Mouse (Mus musculus): Measurements from ENCODE around the gene Tspan11. TPM values are rescaled to one million over a fixed set of nuclear protein-coding genes. Genes with fewer than 3 reads are reported as not detected.
A peak's percentile ranks its signal among the peaks of the same experiment; 100 is the strongest.

The Tspan11 gene
- total and polyA plus RNA-seq, 2 experiments from 2014 or later: 3.6 to 5.6 TPM

- no peak for TF ChIP-seq CTCF (IDR thresholded peaks at IDR 0.05; ENCODE audit: low read depth)
- no peak for ATAC-seq
- 49% methylated on average over 9 of the region's 9 CpGs for WGBS
- Histone ChIP-seq H3K27ac (no peak overlapping the region), H3K4me3 (ENCODE audit: low read length) (no peak overlapping the region), H3K27me3 (ENCODE audit: insufficient read depth, low read length) (no peaks in the 10 kb centered on the region), H3K4me1 (ENCODE audit: insufficient read depth, low read length) (0 out of 2 replicates have a peak, but pooled peaks cover 4% of the 10 kb centered on the region), H3K9ac (replicated peaks; ENCODE audit: low read length) (no peak overlapping the region), H3K36me3 (ENCODE audit: insufficient read depth, low read length) (no peaks in the 10 kb centered on the region), H3K4me2 (ENCODE audit: low read depth, low read length) (no peak overlapping the region), H3K9me3 (ENCODE audit: low read length) (no peaks in the 10 kb centered on the region)
- DNase-seq (ENCODE audit: low spot score): no peak
Measured at GRCm38 (mm10) chr6:127921996-127922395, 34.6 kb downstream of the Tspan11 start.

- H3K9ac ChIP-seq (replicated peaks; ENCODE audit: low read length): no peak overlapping the region
- no peaks in the 10 kb centered on the region for H3K9me3 ChIP-seq (ENCODE audit: low read length)
- no peaks in the 10 kb centered on the region for H3K36me3 ChIP-seq (ENCODE audit: insufficient read depth, low read length)
- H3K4me1 ChIP-seq (ENCODE audit: insufficient read depth, low read length): 0 out of 2 replicates have a peak, but pooled peaks cover 4% of the 10 kb centered on the region
- H3K27me3 ChIP-seq (ENCODE audit: insufficient read depth, low read length): no peaks in the 10 kb centered on the region
- no peak overlapping the region for H3K4me2 ChIP-seq (ENCODE audit: low read depth, low read length)
- no peak overlapping the region for H3K4me3 ChIP-seq (ENCODE audit: low read length)
- H3K27ac ChIP-seq: no peak overlapping the region
- no peak for DNase-seq (ENCODE audit: low spot score)
- ATAC-seq: no peak
- no peak for TF ChIP-seq CTCF (IDR thresholded peaks at IDR 0.05; ENCODE audit: low read depth)
- 70% methylated on average over 9 of the region's 9 CpGs for WGBS
Measured at GRCm38 (mm10) chr6:127923296-127923695, 35.9 kb downstream of the Tspan11 start.

GRCm38 (mm10) chr6:127924750-127925149 is 37.4 kb downstream of the Tspan11 start:
- ATAC-seq: 0 out of 2 replicates have a peak, but pooled peaks have one; percentile 25
- 0 out of 2 replicates have a peak, but pooled peaks cover 4% of the 10 kb centered on the region for H3K4me1 ChIP-seq (ENCODE audit: insufficient read depth, low read length)
- H3K4me3 ChIP-seq (ENCODE audit: low read length): no peak overlapping the region
- no peaks in the 10 kb centered on the region for H3K9me3 ChIP-seq (ENCODE audit: low read length)
- H3K27ac ChIP-seq: no peak overlapping the region
- no peaks in the 10 kb centered on the region for H3K27me3 ChIP-seq (ENCODE audit: insufficient read depth, low read length)
- H3K9ac ChIP-seq (replicated peaks; ENCODE audit: low read length): no peak overlapping the region
- WGBS: 64% methylated on average over 6 of the region's 6 CpGs
- no peaks in the 10 kb centered on the region for H3K36me3 ChIP-seq (ENCODE audit: insufficient read depth, low read length)
- no peak for TF ChIP-seq CTCF (IDR thresholded peaks at IDR 0.05; ENCODE audit: low read depth)
- no peak overlapping the region for H3K4me2 ChIP-seq (ENCODE audit: low read depth, low read length)
- DNase-seq (ENCODE audit: low spot score): no peak

- Histone ChIP-seq H3K27ac (no peak overlapping the region), H3K4me2 (ENCODE audit: low read depth, low read length) (no peak overlapping the region)
- no peak for TF ChIP-seq CTCF (IDR thresholded peaks at IDR 0.05; ENCODE audit: low read depth)
Measured at GRCm38 (mm10) chr6:127925915-127926314, 38.5 kb downstream of the Tspan11 start.

GRCm38 (mm10) chr6:127928682-127929081 is 41.3 kb downstream of the Tspan11 start:
- no peak for TF ChIP-seq CTCF (IDR thresholded peaks at IDR 0.05; ENCODE audit: low read depth)
- Histone ChIP-seq H3K27ac (no peak overlapping the region), H3K4me2 (ENCODE audit: low read depth, low read length) (no peak overlapping the region), H3K27me3 (ENCODE audit: insufficient read depth, low read length) (no peaks in the 10 kb centered on the region), H3K9ac (replicated peaks; ENCODE audit: low read length) (no peak overlapping the region), H3K4me3 (ENCODE audit: low read length) (no peak overlapping the region), H3K4me1 (ENCODE audit: insufficient read depth, low read length) (peaks cover 10% of the 10 kb centered on the region; the same call in 1 of the 2 replicates), H3K36me3 (ENCODE audit: insufficient read depth, low read length) (no peaks in the 10 kb centered on the region), H3K9me3 (ENCODE audit: low read length) (no peaks in the 10 kb centered on the region)
- DNase-seq (ENCODE audit: low spot score) (no peak), ATAC-seq (no peak)
- WGBS: 79% methylated on average over 5 of the region's 5 CpGs

More at GRCm38 (mm10) chr6:127925915-127926314, 38.5 kb downstream of the Tspan11 start:
- peak; percentile 52 for ATAC-seq
- Histone ChIP-seq H3K9me3 (ENCODE audit: low read length) (no peaks in the 10 kb centered on the region), H3K36me3 (ENCODE audit: insufficient read depth, low read length) (no peaks in the 10 kb centered on the region), H3K27me3 (ENCODE audit: insufficient read depth, low read length) (no peaks in the 10 kb centered on the region), H3K9ac (replicated peaks; ENCODE audit: low read length) (no peak overlapping the region), H3K4me3 (ENCODE audit: low read length) (no peak overlapping the region), H3K4me1 (ENCODE audit: insufficient read depth, low read length) (0 out of 2 replicates have a peak, but pooled peaks cover 4% of the 10 kb centered on the region)
- WGBS: 50% methylated on average over 9 of the region's 9 CpGs
- DNase-seq (ENCODE audit: low spot score): peak; percentile 56

- no peak for TF ChIP-seq CTCF (IDR thresholded peaks at IDR 0.05; ENCODE audit: low read depth)
Measured at GRCm38 (mm10) chr6:127932697-127933096, 45.3 kb downstream of the Tspan11 start.

GRCm38 (mm10) chr6:127933841-127934240 is 46.5 kb downstream of the Tspan11 start:
- Histone ChIP-seq H3K27me3 (ENCODE audit: insufficient read depth, low read length) (no peaks in the 10 kb centered on the region), H3K9me3 (ENCODE audit: low read length) (no peaks in the 10 kb centered on the region), H3K36me3 (ENCODE audit: insufficient read depth, low read length) (no peaks in the 10 kb centered on the region), H3K9ac (replicated peaks; ENCODE audit: low read length) (no peak overlapping the region), H3K27ac (no peak overlapping the region), H3K4me2 (ENCODE audit: low read depth, low read length) (no peak overlapping the region), H3K4me1 (ENCODE audit: insufficient read depth, low read length) (peaks cover 6% of the 10 kb centered on the region; the same call in 1 of the 2 replicates), H3K4me3 (ENCODE audit: low read length) (no peak overlapping the region)
- no peak for TF ChIP-seq CTCF (IDR thresholded peaks at IDR 0.05; ENCODE audit: low read depth)
- DNase-seq (ENCODE audit: low spot score) (no peak), ATAC-seq (no peak)
- 69% methylated on average over 5 of the region's 5 CpGs for WGBS

More at GRCm38 (mm10) chr6:127932697-127933096, 45.3 kb downstream of the Tspan11 start:
- 53% methylated on average over 5 of the region's 5 CpGs for WGBS
- H3K4me2 ChIP-seq (ENCODE audit: low read depth, low read length): no peak overlapping the region
- ATAC-seq (no peak), DNase-seq (ENCODE audit: low spot score) (peak; percentile 12)
- no peaks in the 10 kb centered on the region for H3K36me3 ChIP-seq (ENCODE audit: insufficient read depth, low read length)
- no peak overlapping the region for H3K4me3 ChIP-seq (ENCODE audit: low read length)
- no peaks in the 10 kb centered on the region for H3K9me3 ChIP-seq (ENCODE audit: low read length)
- H3K27me3 ChIP-seq (ENCODE audit: insufficient read depth, low read length): no peaks in the 10 kb centered on the region
- no peak overlapping the region; the same call in 1 of the 2 replicates for H3K9ac ChIP-seq (replicated peaks; ENCODE audit: low read length)
- H3K4me1 ChIP-seq (ENCODE audit: insufficient read depth, low read length): peaks cover 6% of the 10 kb centered on the region; the same call in 1 of the 2 replicates
- no peak overlapping the region for H3K27ac ChIP-seq
